Mouse (Mus musculus) cerebellum, adult (tissue): ENCODE results near the gene Adam1b.
"Not testable (repeated sequence)": the region's sequence is repeated elsewhere in the genome, so short reads cannot be mapped to it uniquely, and the experiment has no call there.

Experiments used
- ATAC-seq: cut with Nextera tagmentation; 2 replicates; pipeline ENCODE4 v1.9.2; 2017; ENCODE audit warnings: mild to moderate bottlenecking, moderate library complexity, mixed read lengths; ENCODE audit not compliant: insufficient number of reproducible peaks, low FRiP score, low TSS enrichment

Adam1b gene

DNA sequence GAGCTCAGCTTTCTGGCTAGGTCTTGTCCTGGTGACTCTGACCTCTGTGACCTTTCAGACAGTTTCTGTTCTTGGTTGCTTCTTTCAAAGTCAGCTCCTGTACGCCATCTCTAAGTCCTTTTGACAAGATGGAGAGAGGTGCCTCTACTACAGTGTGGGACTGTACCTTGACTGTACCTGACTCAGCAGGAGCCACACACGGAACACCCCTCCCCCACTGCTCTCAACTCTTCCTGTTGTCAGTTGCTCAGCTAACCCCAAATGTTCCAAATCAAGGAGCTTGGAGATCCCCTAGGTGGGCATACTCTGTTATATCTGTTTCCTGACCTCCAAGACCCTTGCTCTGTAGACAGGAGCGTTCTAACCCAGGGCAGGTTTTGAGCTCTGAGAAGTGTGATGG lies at the start of gene Adam1b:
TSS of gene Adam1b (minus strand) at position 205 of the 400 bp plus-strand sequence.
- ATAC-seq = no peak

GRCm38 (mm10) chr5:121549196-121549595 lies 46.0 kb upstream of the Adam1b start:
- no peak for ATAC-seq

- ATAC-seq = no peak
These were observed 43.8 kb upstream of the Adam1b start for GRCm38 (mm10) chr5:121547084-121547483.

DNA sequence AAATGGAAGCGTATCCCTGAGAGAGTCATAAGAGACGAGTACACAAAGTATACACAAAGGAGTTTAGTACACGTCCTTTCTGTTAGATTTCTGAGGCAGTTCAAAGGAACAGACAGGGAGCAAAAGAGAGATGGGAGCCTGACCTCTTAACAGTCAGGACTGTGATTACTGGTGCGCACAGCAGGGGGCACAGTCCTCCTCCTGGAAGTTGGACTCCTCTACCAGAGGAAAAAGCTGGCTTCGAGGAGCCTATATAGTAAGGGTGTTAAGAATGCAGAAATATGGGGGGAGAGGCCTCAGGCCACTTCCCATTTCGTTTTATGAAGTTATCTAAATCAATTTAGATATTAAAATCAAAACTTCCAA lies 43.3 kb upstream of the Adam1b start:
- ATAC-seq = no peak

- peak; percentile 91 for ATAC-seq
These were observed 42.7 kb upstream of the Adam1b start, which contains the start of gene Mapkapk5 for GRCm38 (mm10) chr5:121545793-121546529. Gene Mapkapk5 (minus strand): TSS chr5:121545905.

DNA sequence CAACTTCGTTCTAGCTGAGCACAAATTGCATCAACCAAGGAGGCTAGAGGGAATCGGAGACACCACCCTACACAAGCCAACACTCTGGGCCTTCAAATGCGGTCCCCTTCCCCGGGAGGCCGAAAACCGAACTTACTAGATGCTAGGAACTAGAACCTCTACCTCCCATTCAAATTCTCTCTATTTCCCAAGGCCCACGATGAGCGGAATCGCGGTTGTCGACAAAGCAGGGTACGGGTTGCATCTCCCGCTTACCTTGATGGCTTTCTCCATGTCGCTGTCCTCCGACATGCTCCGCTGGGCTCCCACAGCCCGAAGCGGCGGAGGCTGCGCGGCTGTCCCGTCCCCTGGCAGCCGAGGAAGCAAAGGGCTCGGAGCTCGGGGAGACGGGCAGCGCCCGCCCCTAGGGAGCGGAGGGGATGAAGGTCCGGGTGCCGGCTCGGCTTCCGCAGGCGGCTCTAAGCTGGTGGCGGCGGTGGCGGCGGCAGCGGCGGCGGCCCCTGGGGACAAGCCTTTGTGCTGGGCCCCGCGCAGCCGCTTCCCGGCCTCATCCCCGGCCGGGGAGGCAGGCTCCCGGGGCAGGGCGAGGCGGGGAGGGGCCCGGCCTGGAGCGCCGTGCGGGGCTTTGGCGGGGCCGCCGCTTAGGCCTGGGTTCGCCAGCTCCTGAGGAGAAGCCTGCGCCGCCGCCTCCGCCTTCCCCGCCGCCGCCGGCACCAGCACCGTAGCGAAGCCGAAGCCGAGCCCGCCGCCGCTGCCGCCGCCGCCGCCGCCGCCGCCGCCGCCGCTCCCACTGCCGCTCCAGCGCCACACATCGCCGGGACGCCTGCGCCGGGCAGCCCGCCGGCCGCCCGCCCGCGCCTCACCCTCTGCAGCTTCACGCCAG lies 41.9 kb upstream of the Adam1b start, which contains the start of the genes Adam1a and Gm42878:
TSS of gene Adam1a (minus strand) at position 573 of the 883 bp plus-strand sequence.
TSS of gene Gm42878 (minus strand) at position 573 of the 883 bp plus-strand sequence.
- ATAC-seq = peak; percentile 41; the same call in 1 of the 2 replicates

- no peak for ATAC-seq
These were observed 40.1 kb upstream of the Adam1b start for GRCm38 (mm10) chr5:121543370-121543769.

GRCm38 (mm10) chr5:121541235-121541634 lies 38.0 kb upstream of the Adam1b start:
- no peak for ATAC-seq

- ATAC-seq = no peak
These were observed 36.8 kb upstream of the Adam1b start for GRCm38 (mm10) chr5:121540066-121540465.

DNA sequence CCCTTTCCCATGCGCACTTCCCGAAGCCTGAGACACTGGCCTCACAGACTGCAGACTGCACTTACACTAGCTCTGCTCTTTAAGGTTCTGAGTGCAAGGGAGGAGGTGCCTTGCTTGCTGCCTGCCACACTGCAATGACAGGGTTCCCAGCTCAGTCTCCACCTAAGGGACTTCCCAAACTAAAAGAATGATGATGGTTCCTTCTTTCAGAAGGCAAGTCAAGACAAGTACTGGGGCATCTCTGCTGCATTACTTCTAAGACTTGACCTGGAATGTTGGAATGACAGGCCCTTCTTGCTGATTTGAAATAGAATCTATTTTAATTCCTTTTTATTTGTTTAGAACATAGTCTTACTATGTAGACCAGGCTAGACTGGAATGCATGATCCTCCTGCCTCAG lies 34.4 kb upstream of the Adam1b start:
- ATAC-seq = no peak

DNA sequence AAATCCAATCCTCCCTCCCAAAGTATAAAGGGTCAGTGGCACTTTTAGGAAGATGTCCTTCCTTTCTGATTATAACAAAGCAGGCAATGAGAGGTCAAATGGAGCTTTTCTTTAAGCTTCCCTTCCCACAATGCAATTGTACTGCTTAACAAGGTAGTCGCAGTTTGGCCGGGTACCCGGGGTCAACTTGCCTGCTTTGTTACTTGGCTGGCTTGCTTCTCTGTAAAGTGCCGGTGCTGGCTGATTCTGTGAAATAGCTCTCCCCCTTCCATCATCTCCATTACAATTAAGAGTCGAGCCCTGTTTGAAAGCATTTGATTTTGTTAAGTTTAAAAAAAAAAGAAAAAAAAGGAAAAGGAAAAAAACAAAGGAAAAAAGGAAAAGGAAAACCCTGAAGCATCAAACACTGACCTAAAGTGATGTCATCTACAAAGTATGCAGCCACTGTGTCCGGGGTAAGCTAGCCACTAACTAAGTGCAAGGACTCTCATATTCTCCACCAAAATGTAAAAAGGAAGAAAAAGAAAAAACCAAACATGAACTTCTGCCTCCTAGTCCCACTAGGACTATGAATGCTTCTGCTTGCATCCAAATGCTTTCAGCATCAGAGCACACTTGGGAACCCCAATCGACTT lies 33.8 kb upstream of the Adam1b start:
- ATAC-seq = no peak

DNA sequence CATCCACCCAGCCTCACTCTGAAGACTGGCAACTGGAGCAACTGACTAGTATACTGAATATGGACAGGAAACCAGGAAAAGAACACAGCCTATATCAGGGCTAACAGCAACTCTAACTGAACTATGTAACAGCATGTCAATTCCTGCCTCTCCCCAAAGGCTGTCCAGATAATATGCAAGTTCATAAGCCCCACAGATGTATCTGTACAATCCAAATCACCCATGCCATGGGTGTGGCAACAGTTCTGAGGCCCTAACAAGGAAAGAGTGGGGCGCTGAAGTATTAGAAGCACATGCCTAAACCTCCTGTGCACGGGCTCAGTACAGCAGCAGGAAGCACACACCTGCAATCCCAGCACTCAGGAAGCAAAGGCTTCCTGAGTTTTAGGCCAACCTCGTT lies 31.9 kb upstream of the Adam1b start:
- ATAC-seq = no peak

DNA sequence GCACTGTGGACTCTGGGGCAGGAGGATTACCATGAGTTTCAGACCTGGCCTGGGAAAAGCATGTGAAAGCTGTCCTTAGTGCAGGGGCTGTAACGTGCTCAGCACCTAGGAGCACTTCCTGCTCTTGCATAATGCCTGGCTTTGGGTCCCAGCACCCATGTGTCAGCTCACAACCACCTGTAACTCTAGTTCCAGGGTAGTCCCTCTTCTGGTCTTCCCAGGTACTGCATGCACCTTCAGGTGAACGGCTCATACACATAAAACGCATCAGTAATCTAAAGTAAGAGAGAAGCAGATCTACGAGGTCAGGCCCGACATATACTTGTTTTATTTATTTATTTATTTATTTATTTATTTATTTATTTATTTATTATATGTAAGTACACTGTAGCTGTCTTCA lies 31.3 kb upstream of the Adam1b start:
- ATAC-seq = no peak

GRCm38 (mm10) chr5:121526961-121527360 lies 23.7 kb upstream of the Adam1b start:
- no peak for ATAC-seq

- no peak for ATAC-seq
These were observed 23.3 kb upstream of the Adam1b start for GRCm38 (mm10) chr5:121526526-121526925.

- ATAC-seq = no peak
These were observed 22.7 kb upstream of the Adam1b start for GRCm38 (mm10) chr5:121525774-121526450.

- ATAC-seq = not testable (repeated sequence)
These were observed 16.5 kb upstream of the Adam1b start for GRCm38 (mm10) chr5:121519758-121520157.

DNA sequence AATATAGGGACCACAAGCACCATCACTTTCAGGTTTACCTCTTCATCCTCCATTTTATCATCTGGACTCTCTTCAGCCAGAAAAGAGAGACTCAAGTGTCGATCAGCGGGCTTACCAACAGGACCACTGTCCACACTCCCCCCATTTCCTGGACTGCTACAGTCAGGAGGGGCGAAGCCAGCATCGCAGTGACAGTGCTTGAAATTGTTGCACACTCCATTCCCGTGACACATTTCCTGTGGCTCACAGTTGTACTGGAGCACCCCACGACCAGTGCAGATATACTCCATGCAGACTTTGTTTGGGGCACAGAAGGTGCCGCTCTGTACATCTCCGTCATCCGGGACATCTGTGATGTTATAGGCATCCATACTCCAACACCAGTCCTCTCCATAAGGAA lies 15.7 kb upstream of the Adam1b start:
- no peak for ATAC-seq

DNA sequence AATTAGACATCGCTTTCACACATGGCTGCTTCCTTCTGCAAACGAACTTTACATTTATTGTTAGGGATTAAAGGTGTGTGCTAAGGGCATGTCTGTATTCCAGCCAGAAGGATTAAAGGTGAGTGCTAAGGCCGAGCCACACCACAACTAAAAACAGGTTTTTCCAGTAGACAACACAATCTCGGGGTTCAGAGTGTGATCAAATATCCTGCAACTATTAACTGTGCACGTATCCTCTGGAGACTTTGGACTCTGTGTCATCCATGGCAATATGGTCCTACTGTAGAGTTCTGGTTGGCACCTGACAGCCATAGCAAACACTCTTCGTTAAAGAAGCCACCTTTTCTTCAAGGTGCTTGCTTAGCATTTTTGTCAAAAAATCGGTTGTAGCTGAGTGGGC lies 6.8 kb upstream of the Adam1b start:
- no peak for ATAC-seq

DNA sequence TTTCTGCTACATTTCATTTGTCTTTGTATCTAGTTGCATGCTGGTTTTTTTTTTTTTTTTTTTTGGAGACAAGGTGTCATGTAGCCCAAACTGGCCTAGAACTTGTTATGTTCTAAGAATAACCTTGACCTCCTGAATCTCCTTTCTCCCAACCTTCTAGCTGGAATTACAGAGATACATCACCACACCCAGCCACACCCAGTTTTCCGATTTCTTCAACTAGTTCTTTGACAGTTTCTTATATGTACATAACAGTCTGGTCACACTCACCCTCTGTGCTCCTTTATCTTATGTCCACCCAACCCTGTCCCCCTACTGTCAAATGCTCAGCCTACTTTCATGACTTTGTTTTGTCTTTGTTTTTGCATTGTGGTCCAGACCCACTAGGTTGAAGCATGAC lies 3.6 kb upstream of the Adam1b start:
- ATAC-seq = no peak
